Mouse (Mus musculus): Measurements from ENCODE around the gene Mto1.

- TF ChIP-seq CTCF (IDR thresholded peaks at IDR 0.05; ENCODE audit: borderline replicate concordance, insufficient read depth, low read length) (no peak), POLR2A (IDR thresholded peaks at IDR 0.05; ENCODE audit: low read depth, low read length) (no peak)
Measured at GRCm38 (mm10) chr9:78439426-78439825, 8.6 kb upstream of the Mto1 start.

All from embryonic fibroblast, embryonic 13.5 days (primary cell).